Mouse (Mus musculus) megakaryocyte, embryonic 14.5 days (primary cell): ENCODE results near the gene Celf2.

Source experiments
- FLI1 ChIP-seq: IDR thresholded peaks from 2 replicates; pipeline ENCODE4 v1.6.1; 2012; ENCODE audit warnings: low read length, inconsistent platforms, mixed read lengths
- GATA1 ChIP-seq: IDR thresholded peaks from 3 replicates; pipeline ENCODE4 v1.6.1; 2012; ENCODE audit warnings: mixed read lengths, low read length, inconsistent platforms, borderline replicate concordance

DNA sequence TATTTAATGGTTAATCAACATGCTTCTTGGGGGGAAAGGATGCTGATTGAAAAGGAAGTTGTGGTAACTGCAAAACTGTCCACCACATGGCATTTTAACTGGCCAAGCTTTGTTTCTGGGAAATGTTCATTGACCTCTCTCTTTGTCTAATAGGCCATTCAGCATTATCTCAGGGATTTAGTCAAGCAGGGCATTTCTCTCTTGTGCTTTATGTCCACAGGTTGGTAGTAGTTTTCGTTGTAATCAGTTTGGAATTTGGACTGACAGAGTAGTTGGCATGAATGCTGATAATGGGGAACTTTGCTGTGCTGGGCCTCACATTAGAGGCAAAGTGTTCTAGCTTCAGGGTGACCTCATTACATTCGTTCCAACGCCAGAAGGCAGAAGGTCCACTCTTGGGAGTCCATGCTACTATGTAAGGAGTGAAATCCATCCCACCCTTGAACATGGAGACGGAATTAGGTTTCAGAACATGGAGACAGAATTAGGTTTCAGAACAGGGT is 363.8 kb downstream of the Celf2 start:
- TF ChIP-seq GATA1 (no peak), FLI1 (no peak)
